Mouse (Mus musculus) spleen, adult 2 months (tissue): Measurements from ENCODE around the gene Gpr162.

Experiments used
- CTCF ChIP-seq: fragments of 200-500 bp; IDR thresholded peaks from 2 replicates; pipeline ENCODE4 v1.5.1; 2011; ENCODE audit warnings: mild to moderate bottlenecking, inconsistent platforms; ENCODE audit not compliant: insufficient read depth, insufficient read length, insufficient replicate concordance; ENCODE audit errors: extremely low read depth
- POLR2A ChIP-seq: fragments of 200-500 bp; IDR thresholded peaks from 2 replicates; pipeline ENCODE4 v1.6.1; 2011; ENCODE audit warnings: low read depth, low read length, inconsistent platforms

DNA sequence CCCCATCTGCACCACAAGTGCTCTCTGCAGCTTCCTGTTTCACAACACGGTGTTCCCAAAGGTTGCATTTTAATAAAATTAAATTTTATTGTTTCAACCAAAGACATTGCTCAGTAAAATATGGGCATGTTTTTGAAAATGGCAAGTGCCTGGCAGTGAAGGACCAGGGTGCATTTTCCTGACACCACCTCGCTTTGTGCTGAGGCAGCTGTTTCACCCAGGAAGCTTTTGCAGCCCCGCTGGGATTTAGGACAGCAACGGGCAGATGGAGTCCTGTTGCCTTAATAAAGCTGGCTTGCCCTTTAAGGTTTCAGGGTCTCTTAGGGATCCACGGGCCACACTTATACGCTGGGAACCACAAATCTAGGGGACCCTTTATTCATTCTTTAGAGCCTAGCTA lies 27.2 kb upstream of the Gpr162 start:
- TF ChIP-seq CTCF (no peak), POLR2A (no peak)
